ENCODE assay signal across 8 mouse cellular contexts in genomic region chrX:101329372-101330028, GRCm38 (mm10). TPM values are rescaled to one million over a fixed set of nuclear protein-coding genes. Genes with fewer than 3 reads are reported as not detected.
DNase-seq lines count a peak whose midpoint lies in the region; ATAC-seq and TF ChIP-seq lines count a peak whose summit lies in the region.

No protein-coding gene starts in this region.

- no peak overlapping the region for H3K4me2 ChIP-seq in embryonic facial prominence, embryonic 14.5 days (ENCODE audit: low read depth, low read length)
- H3K4me2 ChIP-seq in kidney, postnatal 0 days (ENCODE audit: low read length) = no peak overlapping the region
- H3K4me2 ChIP-seq in liver, embryonic 13.5 days = no peak overlapping the region
- H3K4me2 ChIP-seq in neural tube, embryonic 11.5 days (ENCODE audit: low read depth) = no peak overlapping the region

- H3K4me1 ChIP-seq in embryonic facial prominence, embryonic 14.5 days (ENCODE audit: control insufficient read depth, insufficient read depth, low read length) = no peaks in the 10 kb centered on the region
- peaks cover 8% of the 10 kb centered on the region; the same call in 1 of the 2 replicates for H3K4me1 ChIP-seq in heart, embryonic 10.5 days
- H3K4me1 ChIP-seq in kidney, postnatal 0 days (replicated peaks; ENCODE audit: insufficient read depth, low read length) = no peaks in the 10 kb centered on the region
- peaks cover 13% of the 10 kb centered on the region for H3K4me1 ChIP-seq in liver, embryonic 13.5 days (replicated peaks)
- H3K4me1 ChIP-seq in neural tube, embryonic 11.5 days (ENCODE audit: control insufficient read depth, insufficient read depth, low read length) = no peaks in the 10 kb centered on the region

- no peaks in the 10 kb centered on the region; the same call in 1 of the 2 replicates for H3K27me3 ChIP-seq in embryonic facial prominence, embryonic 14.5 days (replicated peaks; ENCODE audit: control insufficient read depth, insufficient read depth, low read length)
- peaks cover 7% of the 10 kb centered on the region; the same call in 1 of the 2 replicates for H3K27me3 ChIP-seq in heart, embryonic 10.5 days (ENCODE audit: insufficient read depth, poor library complexity, severe bottlenecking)
- no peaks in the 10 kb centered on the region for H3K27me3 ChIP-seq in kidney, postnatal 0 days (ENCODE audit: insufficient read depth, low read length)
- no peaks in the 10 kb centered on the region for H3K27me3 ChIP-seq in liver, embryonic 13.5 days
- H3K27me3 ChIP-seq in neural tube, embryonic 11.5 days (ENCODE audit: control insufficient read depth, insufficient read depth, low read length) = no peaks in the 10 kb centered on the region

- H3K36me3 ChIP-seq in embryonic facial prominence, embryonic 14.5 days (ENCODE audit: control insufficient read depth, insufficient read depth, low read length) = no peaks in the 10 kb centered on the region
- H3K36me3 ChIP-seq in heart, embryonic 10.5 days = no peaks in the 10 kb centered on the region
- no peaks in the 10 kb centered on the region for H3K36me3 ChIP-seq in kidney, postnatal 0 days (ENCODE audit: insufficient read depth, low read length)
- no peaks in the 10 kb centered on the region for H3K36me3 ChIP-seq in liver, embryonic 13.5 days
- no peaks in the 10 kb centered on the region for H3K36me3 ChIP-seq in neural tube, embryonic 11.5 days (ENCODE audit: control insufficient read depth, insufficient read depth, low read length)

- no peak for ATAC-seq in embryonic facial prominence, embryonic 14.5 days (ENCODE audit: low read depth)
- ATAC-seq in kidney, postnatal 0 days (replicated peaks; ENCODE audit: low FRiP score, low read depth) = no peak
- no peak for ATAC-seq in liver, embryonic 13.5 days (ENCODE audit: low read depth)
- ATAC-seq in neural tube, embryonic 11.5 days (ENCODE audit: insufficient read depth, low FRiP score, low TSS enrichment) = no peak

- H3K4me3 ChIP-seq in embryonic facial prominence, embryonic 14.5 days (ENCODE audit: low read depth, low read length) = no peak overlapping the region
- H3K4me3 ChIP-seq in heart, embryonic 10.5 days = no peak overlapping the region
- no peak overlapping the region for H3K4me3 ChIP-seq in kidney, postnatal 0 days (replicated peaks; ENCODE audit: low read depth, low read length)
- H3K4me3 ChIP-seq in liver, embryonic 13.5 days (replicated peaks) = no peak overlapping the region
- no peak overlapping the region for H3K4me3 ChIP-seq in neural tube, embryonic 11.5 days (ENCODE audit: low read depth, low read length)

- peak; percentile 35 for DNase-seq in A20 (ENCODE audit: low read depth, low spot score)
- DNase-seq in adrenal gland, postnatal 10 days = peak; percentile 72
- peak; percentile 64 for DNase-seq in embryonic facial prominence, embryonic 14.5 days (ENCODE audit: low spot score)
- no peak for DNase-seq in heart, embryonic 10.5 days (ENCODE audit: low spot score)
- DNase-seq in kidney, postnatal 0 days (ENCODE audit: low spot score) = peak; percentile 80
- DNase-seq in liver, embryonic 13.5 days = peak; percentile 32
- DNase-seq in neural tube, embryonic 11.5 days (ENCODE audit: low spot score) = peak; percentile 74
- peak; percentile 35 for DNase-seq in telencephalon, adult 2 months (ENCODE audit: low read depth, low spot score)

- no peak overlapping the region for H3K9ac ChIP-seq in embryonic facial prominence, embryonic 14.5 days (ENCODE audit: low read depth, low read length)
- H3K9ac ChIP-seq in kidney, postnatal 0 days (ENCODE audit: low read depth, low read length) = no peak overlapping the region
- no peak overlapping the region for H3K9ac ChIP-seq in liver, embryonic 13.5 days
- H3K9ac ChIP-seq in neural tube, embryonic 11.5 days (ENCODE audit: low read length) = no peak overlapping the region

- TF ChIP-seq CTCF in kidney, postnatal 0 days (IDR thresholded peaks at IDR 0.05; ENCODE audit: low read depth) = peak; percentile 84

- WGBS in embryonic facial prominence, embryonic 14.5 days = 20% methylated on average over 8 of the region's 10 CpGs
- WGBS in heart, embryonic 10.5 days = 18% methylated on average over 9 of the region's 10 CpGs
- 40% methylated on average over 10 of the region's 10 CpGs for WGBS in kidney, postnatal 0 days
- 27% methylated on average over 10 of the region's 10 CpGs for WGBS in liver, embryonic 13.5 days (ENCODE audit: insufficient replicate concordance)
- WGBS in neural tube, embryonic 11.5 days = 28% methylated on average over 8 of the region's 10 CpGs

- H3K9me3 ChIP-seq in embryonic facial prominence, embryonic 14.5 days (ENCODE audit: control insufficient read depth, low read length) = no peaks in the 10 kb centered on the region
- no peaks in the 10 kb centered on the region for H3K9me3 ChIP-seq in heart, embryonic 10.5 days
- no peaks in the 10 kb centered on the region for H3K9me3 ChIP-seq in kidney, postnatal 0 days (replicated peaks; ENCODE audit: low read length)
- no peaks in the 10 kb centered on the region for H3K9me3 ChIP-seq in liver, embryonic 13.5 days (replicated peaks)
- no peaks in the 10 kb centered on the region for H3K9me3 ChIP-seq in neural tube, embryonic 11.5 days (ENCODE audit: control insufficient read depth, low read length)

- peak overlapping the region; percentile 58; the same call in 1 of the 2 replicates for H3K27ac ChIP-seq in embryonic facial prominence, embryonic 14.5 days (replicated peaks; ENCODE audit: low read depth, low read length)
- peak overlapping the region; percentile 63 for H3K27ac ChIP-seq in heart, embryonic 10.5 days
- peak overlapping the region; percentile 50; the same call in 1 of the 2 replicates for H3K27ac ChIP-seq in kidney, postnatal 0 days
- H3K27ac ChIP-seq in liver, embryonic 13.5 days = 0 out of 2 replicates have a peak overlapping the region, but pooled peaks have one; percentile 13
- H3K27ac ChIP-seq in neural tube, embryonic 11.5 days (ENCODE audit: low read depth, low read length) = no peak overlapping the region

RNA-seq across cellular contexts. Expression of gene Nlgn3, which starts 30.5 kb away (rescaled TPM):
- total RNA-seq in adrenal gland, postnatal 10 days (2021) = 10 to 100 TPM; 10.6 to 10.7 TPM
- 13.9 and 18.8 TPM in 2 replicates for polyA plus RNA-seq in embryonic facial prominence, embryonic 14.5 days (2014; fragmentation: Nextera tagmentation; extraction: Ambion mirVana)
- polyA plus RNA-seq in heart, embryonic 10.5 days (2016; fragmentation: Nextera tagmentation; extraction: Ambion mirVana) = 2.2 and 2.4 TPM in 2 replicates
- polyA plus RNA-seq in kidney, postnatal 0 days (2015; fragmentation: Nextera tagmentation; extraction: Ambion mirVana) = 1.7 and 2.8 TPM in 2 replicates
- polyA plus RNA-seq in liver, embryonic 13.5 days (2015; fragmentation: Nextera tagmentation; extraction: Ambion mirVana) = 0.14 and 0.21 TPM in 2 replicates
- polyA plus RNA-seq in neural tube, embryonic 11.5 days (2014; fragmentation: Nextera tagmentation; extraction: Ambion mirVana) = 24.0 and 25.1 TPM in 2 replicates

RNA-seq across cellular contexts. Expression of gene Gjb1, which starts 46.7 kb away (rescaled TPM):
- 10 to 100 TPM; 42.2 to 80.7 TPM for total RNA-seq in adrenal gland, postnatal 10 days (2021)
- polyA plus RNA-seq in embryonic facial prominence, embryonic 14.5 days (2014; fragmentation: Nextera tagmentation; extraction: Ambion mirVana) = 0.48 and 0.51 TPM in 2 replicates
- polyA plus RNA-seq in heart, embryonic 10.5 days (2016; fragmentation: Nextera tagmentation; extraction: Ambion mirVana) = 0.43 and 6.9 TPM in 2 replicates
- polyA plus RNA-seq in kidney, postnatal 0 days (2015; fragmentation: Nextera tagmentation; extraction: Ambion mirVana) = 49.8 and 52.9 TPM in 2 replicates
- 50.0 and 53.6 TPM in 2 replicates for polyA plus RNA-seq in liver, embryonic 13.5 days (2015; fragmentation: Nextera tagmentation; extraction: Ambion mirVana)
- polyA plus RNA-seq in neural tube, embryonic 11.5 days (2014; fragmentation: Nextera tagmentation; extraction: Ambion mirVana) = not detected in 2 replicates

RNA-seq across cellular contexts. Expression of gene Med12, which starts 55.7 kb away (rescaled TPM):
- 10 to 100 TPM; 34.0 to 44.9 TPM for total RNA-seq in adrenal gland, postnatal 10 days (2021)
- polyA plus RNA-seq in embryonic facial prominence, embryonic 14.5 days (2014; fragmentation: Nextera tagmentation; extraction: Ambion mirVana) = 38.0 and 42.5 TPM in 2 replicates
- polyA plus RNA-seq in heart, embryonic 10.5 days (2016; fragmentation: Nextera tagmentation; extraction: Ambion mirVana) = 29.4 and 29.7 TPM in 2 replicates
- polyA plus RNA-seq in kidney, postnatal 0 days (2015; fragmentation: Nextera tagmentation; extraction: Ambion mirVana) = 19.8 and 21.1 TPM in 2 replicates
- polyA plus RNA-seq in liver, embryonic 13.5 days (2015; fragmentation: Nextera tagmentation; extraction: Ambion mirVana) = 18.4 and 21.1 TPM in 2 replicates
- polyA plus RNA-seq in neural tube, embryonic 11.5 days (2014; fragmentation: Nextera tagmentation; extraction: Ambion mirVana) = 37.1 and 41.2 TPM in 2 replicates
